Mouse (Mus musculus) neural tube, embryonic 11.5 days (tissue): ENCODE measurements at regions not wholly inside any gene's neighbourhood (a gene's known extent, or its start where the extent isn't known, plus 50 kb on each side); places are given as distances from the start of the nearest gene placed in this dataset.

ENCODE experiments used
- ATAC-seq: fragments of 200-750 bp; cut with Nextera tagmentation; 2 replicates; pipeline ENCODE4 v1.8.0; 2017; ENCODE audit warnings: moderate number of reproducible peaks, mild to moderate bottlenecking, moderate TSS enrichment, moderate library complexity; ENCODE audit not compliant: insufficient read depth, low FRiP score, low TSS enrichment
- DNase-seq: peaks from one replicate; pipeline ENCODE4 v3.0.0-alpha.2; 2015; ENCODE audit warnings: low spot score
- H3K27ac ChIP-seq: fragments of 300-500 bp; sonication (generic); 2 replicates; pipeline ENCODE4 v1.5.1; 2014; ENCODE audit warnings: low read depth, mild to moderate bottlenecking, low read length
- H3K27me3 ChIP-seq: fragments of 300-500 bp; sonication (generic); 2 replicates; pipeline ENCODE4 v1.6.1; 2014; ENCODE audit warnings: mild to moderate bottlenecking, low read length, mixed read lengths; ENCODE audit not compliant: control insufficient read depth, insufficient read depth
- H3K36me3 ChIP-seq: fragments of 300-500 bp; sonication (generic); 2 replicates; pipeline ENCODE4 v1.6.1; 2014; ENCODE audit warnings: mild to moderate bottlenecking, low read length, moderate library complexity, mixed read lengths; ENCODE audit not compliant: control insufficient read depth, insufficient read depth
- H3K4me1 ChIP-seq: fragments of 300-500 bp; sonication (generic); 2 replicates; pipeline ENCODE4 v1.6.1; 2014; ENCODE audit warnings: low read length, mixed read lengths; ENCODE audit not compliant: control insufficient read depth, insufficient read depth
- H3K4me2 ChIP-seq: fragments of 300-500 bp; sonication (generic); 2 replicates; pipeline ENCODE4 v1.6.1; 2014; ENCODE audit warnings: low read depth, mild to moderate bottlenecking, moderate library complexity
- H3K4me3 ChIP-seq: fragments of 300-500 bp; sonication (generic); 2 replicates; pipeline ENCODE4 v1.5.1; 2014; ENCODE audit warnings: low read depth, low read length
- H3K9ac ChIP-seq: fragments of 300-500 bp; sonication (generic); 2 replicates; pipeline ENCODE4 v1.6.1; 2014; ENCODE audit warnings: mild to moderate bottlenecking, low read length
- H3K9me3 ChIP-seq: fragments of 300-500 bp; sonication (generic); 2 replicates; pipeline ENCODE4 v1.6.1; 2016; ENCODE audit warnings: low read length; ENCODE audit not compliant: control insufficient read depth
- WGBS: fragments of 180-500 bp; shearing (Covaris S2); extraction: QIAGEN DNeasy Blood & Tissue Kit; methylation state at CpG from one replicate; pipeline ENCODE4 v1.1.7; 2014; 5-methylcytosine and 5-hydroxymethylcytosine counted together

DNA sequence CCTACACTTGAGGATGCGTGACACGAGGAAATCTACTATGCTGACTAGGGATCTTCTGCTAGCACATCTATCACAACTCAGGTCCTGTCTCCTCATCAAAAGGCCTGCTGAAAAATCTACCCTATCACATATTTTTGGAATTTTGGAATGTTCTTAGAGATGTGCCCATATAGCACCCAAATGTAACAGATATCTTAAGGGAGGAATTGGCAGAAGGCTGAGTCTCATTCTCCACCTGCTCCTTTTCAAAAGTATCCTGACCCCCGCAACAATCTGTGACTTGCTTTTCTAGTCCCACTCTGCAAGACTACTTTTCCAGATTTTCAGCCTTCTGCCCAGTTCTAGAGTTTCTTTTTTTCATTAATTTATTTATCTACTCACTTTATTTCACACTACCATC is 118.4 kb upstream of the Actbl2 start:
- Histone ChIP-seq H3K27ac (no peak overlapping the region), H3K36me3 (no peaks in the 10 kb centered on the region), H3K9me3 (no peaks in the 10 kb centered on the region), H3K4me3 (no peak overlapping the region), H3K27me3 (no peaks in the 10 kb centered on the region), H3K4me1 (no peaks in the 10 kb centered on the region), H3K4me2 (no peak overlapping the region), H3K9ac (no peak overlapping the region)
- WGBS = 99% methylated on average over 3 of the region's 3 CpGs
- ATAC-seq (no peak), DNase-seq (no peak)

DNA sequence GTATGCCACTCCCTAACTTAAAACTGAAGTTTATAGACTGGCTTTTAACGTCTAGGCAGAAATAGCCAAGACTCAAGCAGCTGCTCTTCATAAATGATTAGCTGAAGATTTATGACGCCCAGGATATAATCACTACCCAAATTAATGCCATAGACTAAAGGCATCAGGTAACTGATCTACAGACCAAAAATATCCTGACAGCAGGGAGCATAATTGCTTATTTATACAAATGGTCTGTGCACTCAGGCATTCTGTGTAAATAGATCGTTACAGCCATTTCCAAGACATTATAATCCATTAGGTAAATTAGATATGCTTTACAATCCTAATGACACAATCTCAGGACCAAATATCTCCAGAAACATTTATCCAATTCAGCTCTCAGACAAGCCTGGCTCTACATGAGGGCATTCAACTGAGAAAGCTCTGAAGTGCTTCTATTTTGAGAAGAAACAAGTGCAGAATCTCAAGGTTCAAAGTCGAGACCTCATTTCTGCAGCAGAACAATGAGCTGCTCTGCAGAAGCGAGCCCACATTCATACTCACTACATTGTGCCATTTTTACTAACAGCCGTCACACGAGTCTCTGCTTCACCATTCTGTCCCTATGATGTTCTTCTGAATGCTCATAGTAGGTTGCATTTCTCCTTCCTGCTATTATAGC is 111.9 kb upstream of the Actbl2 start:
- H3K4me3 ChIP-seq = no peak overlapping the region
- no peak for ATAC-seq
- no peaks in the 10 kb centered on the region for H3K4me1 ChIP-seq
- H3K4me2 ChIP-seq = no peak overlapping the region
- no peaks in the 10 kb centered on the region for H3K36me3 ChIP-seq
- WGBS = 80% methylated on average over 7 of the region's 7 CpGs
- no peaks in the 10 kb centered on the region for H3K9me3 ChIP-seq
- H3K9ac ChIP-seq = no peak overlapping the region
- no peaks in the 10 kb centered on the region for H3K27me3 ChIP-seq
- no peak for DNase-seq
- H3K27ac ChIP-seq = no peak overlapping the region

DNA sequence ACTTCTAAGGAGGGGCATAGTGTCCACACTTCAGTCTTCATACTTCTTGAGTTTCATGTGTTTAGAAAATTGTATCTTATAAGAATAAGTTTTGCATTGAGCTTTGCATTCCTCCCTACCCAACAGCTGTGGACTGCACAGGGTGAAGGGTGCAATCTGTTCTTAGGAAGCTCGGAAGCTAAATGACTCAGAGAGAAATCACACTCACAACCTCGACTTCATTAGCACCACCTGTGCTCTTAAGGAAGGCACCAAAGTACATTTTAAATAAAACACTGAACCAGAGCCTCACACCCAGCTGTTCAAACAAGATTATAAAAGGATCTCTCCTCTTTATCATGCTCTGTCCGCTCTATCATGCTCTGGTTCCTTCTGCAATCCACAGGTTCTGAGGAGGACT is 110.1 kb upstream of the Actbl2 start:
- no peak for ATAC-seq
- WGBS = 83% methylated on average over 3 of the region's 3 CpGs
- Histone ChIP-seq H3K4me2 (no peak overlapping the region), H3K4me3 (no peak overlapping the region), H3K27me3 (no peaks in the 10 kb centered on the region), H3K36me3 (no peaks in the 10 kb centered on the region), H3K9ac (no peak overlapping the region), H3K9me3 (no peaks in the 10 kb centered on the region), H3K27ac (no peak overlapping the region), H3K4me1 (no peaks in the 10 kb centered on the region)
- no peak for DNase-seq

DNA sequence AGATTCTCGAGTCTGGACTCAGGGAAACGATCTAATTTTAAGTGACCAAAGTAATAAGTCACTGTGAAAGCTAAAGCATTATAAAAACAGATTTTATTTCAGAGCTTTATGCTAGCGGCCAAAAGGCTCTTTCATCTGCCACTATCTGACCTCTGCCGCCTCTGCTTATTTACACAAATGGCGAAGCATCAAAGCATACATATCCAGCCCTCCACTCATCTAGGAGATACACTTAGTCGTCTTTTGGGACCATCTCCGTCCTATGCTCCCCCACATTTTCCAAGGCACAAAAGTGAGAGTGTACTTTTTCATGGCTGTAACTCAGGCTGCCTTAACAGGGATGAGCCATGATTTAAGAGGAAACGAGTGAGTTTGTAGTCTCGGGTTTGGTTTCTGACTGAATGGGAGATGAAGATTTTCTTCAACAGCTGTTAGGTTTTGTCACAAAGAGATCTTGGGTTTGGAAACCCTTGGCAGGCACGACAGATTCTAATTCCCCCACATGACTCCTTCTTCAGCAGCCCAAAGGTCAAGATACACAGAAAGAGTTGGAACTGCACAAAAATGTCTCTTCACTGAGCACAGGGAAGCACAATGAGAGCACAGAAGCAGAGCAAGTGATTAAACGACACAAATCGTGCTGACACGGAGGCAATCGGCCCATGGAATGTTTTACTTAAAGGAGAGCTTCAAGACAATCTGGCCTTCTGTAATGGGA is 96.7 kb upstream of the Actbl2 start:
- no peak overlapping the region for H3K4me3 ChIP-seq
- H3K9me3 ChIP-seq = no peaks in the 10 kb centered on the region
- H3K4me2 ChIP-seq = no peak overlapping the region
- no peak overlapping the region for H3K9ac ChIP-seq
- DNase-seq (no peak), ATAC-seq (no peak)
- no peaks in the 10 kb centered on the region for H3K36me3 ChIP-seq
- H3K4me1 ChIP-seq = no peaks in the 10 kb centered on the region
- no peak overlapping the region for H3K27ac ChIP-seq
- WGBS = 61% methylated on average over 14 of the region's 14 CpGs
- no peaks in the 10 kb centered on the region for H3K27me3 ChIP-seq

DNA sequence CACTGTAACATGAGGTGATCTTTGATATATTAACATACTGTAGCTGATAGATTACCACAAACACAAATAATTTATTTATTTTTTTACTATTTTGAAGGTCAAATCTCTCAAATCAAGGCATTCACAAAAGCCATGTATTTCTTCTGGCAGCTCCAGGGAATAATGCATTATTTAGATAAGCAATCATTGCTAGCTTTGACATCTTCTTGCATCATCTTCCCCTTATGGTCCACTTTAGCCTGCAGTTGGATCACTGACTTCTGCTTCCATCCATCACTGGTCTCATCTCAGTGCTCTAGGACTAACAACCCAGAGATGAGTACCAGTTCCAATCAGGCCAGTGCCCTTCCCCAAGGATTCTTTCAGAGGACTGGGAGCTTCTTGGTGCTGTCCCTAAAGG is 95.3 kb upstream of the Actbl2 start:
- Histone ChIP-seq H3K9me3 (no peaks in the 10 kb centered on the region), H3K36me3 (no peaks in the 10 kb centered on the region), H3K27me3 (no peaks in the 10 kb centered on the region), H3K4me1 (no peaks in the 10 kb centered on the region), H3K4me2 (no peak overlapping the region), H3K4me3 (no peak overlapping the region), H3K27ac (no peak overlapping the region), H3K9ac (no peak overlapping the region)
- ATAC-seq (no peak), DNase-seq (no peak)

DNA sequence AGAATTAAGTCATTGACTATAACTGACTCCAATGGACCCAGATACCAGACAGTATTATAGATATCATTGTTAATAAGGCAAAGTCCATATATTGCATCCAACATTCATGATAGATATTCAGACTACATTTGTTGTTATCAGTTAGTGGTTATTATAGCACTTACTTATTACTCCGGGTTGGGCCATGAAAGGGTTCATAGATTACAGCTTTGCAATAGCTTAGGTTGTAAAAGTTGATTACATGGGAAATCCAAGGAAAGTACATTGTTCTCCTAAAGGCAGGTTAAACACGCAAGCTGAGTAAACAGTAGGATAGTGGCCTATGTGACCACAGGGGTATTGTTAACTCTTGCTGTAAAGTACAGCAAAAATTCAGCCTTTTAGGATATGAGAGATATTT is 89.3 kb upstream of the Actbl2 start:
- WGBS = 80% methylated on average over 2 of the region's 2 CpGs
- H3K4me1 ChIP-seq = no peaks in the 10 kb centered on the region
- H3K9me3 ChIP-seq = no peaks in the 10 kb centered on the region
- DNase-seq (no peak), ATAC-seq (no peak)
- H3K27me3 ChIP-seq = no peaks in the 10 kb centered on the region
- no peaks in the 10 kb centered on the region for H3K36me3 ChIP-seq
- H3K27ac ChIP-seq = no peak overlapping the region
- H3K9ac ChIP-seq = no peak overlapping the region
- H3K4me3 ChIP-seq = no peak overlapping the region
- no peak overlapping the region for H3K4me2 ChIP-seq

DNA sequence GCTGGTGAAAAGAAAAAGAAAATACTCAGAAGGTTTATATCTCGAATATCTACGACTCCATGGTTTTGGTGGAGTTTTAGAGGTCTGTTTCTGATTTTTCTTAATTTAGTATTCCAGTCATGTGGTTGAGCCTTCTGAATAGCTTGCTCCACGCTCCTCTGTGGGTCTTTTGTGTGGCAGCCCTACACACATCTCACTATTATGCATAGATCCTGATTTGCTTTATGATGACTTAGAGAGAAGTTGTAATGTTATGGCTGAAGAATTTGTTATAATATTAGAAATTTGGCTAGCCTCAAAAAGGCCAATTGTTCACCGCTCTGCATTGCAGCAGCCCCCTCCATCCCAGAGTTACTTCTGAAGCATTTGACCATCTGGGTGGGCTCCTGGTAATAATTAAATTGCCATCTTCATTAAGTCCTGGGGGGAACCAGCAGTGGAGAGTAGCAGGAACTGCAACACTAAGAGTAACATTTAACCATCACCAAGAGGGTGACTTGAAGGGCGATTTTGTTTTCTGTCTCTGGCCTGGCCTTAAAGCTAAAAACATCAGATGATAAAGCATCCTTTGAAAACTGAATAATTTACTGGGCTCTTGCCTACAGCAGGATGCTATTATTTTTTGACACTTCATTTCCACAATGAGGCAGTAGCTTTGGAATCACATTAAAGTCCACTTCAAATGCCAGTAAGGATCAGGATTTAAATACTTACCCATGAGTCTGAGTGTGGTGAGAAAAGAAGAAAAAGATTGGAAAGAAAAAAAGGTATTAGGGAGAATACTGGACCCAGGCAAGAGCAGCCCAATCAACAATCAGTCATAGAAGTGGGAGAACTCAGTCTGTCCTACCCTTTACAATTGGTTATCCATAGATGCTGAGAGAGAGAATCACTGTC is 84.3 kb upstream of the Actbl2 start:
- DNase-seq (no peak), ATAC-seq (no peak)
- Histone ChIP-seq H3K27ac (no peak overlapping the region), H3K4me3 (no peak overlapping the region), H3K36me3 (no peaks in the 10 kb centered on the region), H3K27me3 (no peaks in the 10 kb centered on the region), H3K9me3 (no peaks in the 10 kb centered on the region), H3K4me1 (no peaks in the 10 kb centered on the region), H3K9ac (no peak overlapping the region), H3K4me2 (no peak overlapping the region)
- WGBS = 80% methylated on average over 5 of the region's 5 CpGs

DNA sequence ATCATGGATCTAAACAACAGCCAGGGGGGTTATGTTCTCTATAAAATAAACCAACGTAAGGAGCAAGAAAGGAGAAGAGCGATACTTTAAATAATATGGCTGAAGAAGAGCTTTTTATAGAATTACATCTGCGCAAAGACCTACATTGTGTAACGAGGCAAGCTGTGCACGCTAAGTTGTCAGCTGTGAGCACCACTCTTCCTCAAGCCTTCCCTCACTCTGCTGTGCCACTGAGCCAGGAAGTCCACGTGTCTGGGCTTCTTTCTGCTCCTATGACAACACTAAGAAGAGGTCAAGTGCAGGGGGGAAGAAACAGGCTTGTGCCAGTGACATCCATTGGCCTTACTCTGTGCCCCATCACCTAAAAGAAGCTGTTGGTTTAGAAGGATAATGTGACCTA is 75.6 kb upstream of the Actbl2 start:
- Histone ChIP-seq H3K36me3 (no peaks in the 10 kb centered on the region), H3K4me3 (no peak overlapping the region), H3K4me2 (no peak overlapping the region), H3K4me1 (no peaks in the 10 kb centered on the region), H3K9me3 (no peaks in the 10 kb centered on the region), H3K27me3 (no peaks in the 10 kb centered on the region), H3K9ac (no peak overlapping the region), H3K27ac (no peak overlapping the region)
- DNase-seq (no peak), ATAC-seq (no peak)
- WGBS = 86% methylated on average over 6 of the region's 6 CpGs
